Mouse (Mus musculus) stomach, postnatal 0 days (tissue): ENCODE data around the gene Qprt.

Experiments used
- CTCF ChIP-seq: IDR thresholded peaks from 2 replicates; pipeline ENCODE4 v1.5.1; 2016; ENCODE audit warnings: antibody characterized with exemption, low read depth, mild to moderate bottlenecking, moderate library complexity
- EP300 ChIP-seq: optimal IDR thresholded peaks from 2 replicates; pipeline ENCODE3; 2016; ENCODE audit warnings: antibody characterized with exemption

DNA sequence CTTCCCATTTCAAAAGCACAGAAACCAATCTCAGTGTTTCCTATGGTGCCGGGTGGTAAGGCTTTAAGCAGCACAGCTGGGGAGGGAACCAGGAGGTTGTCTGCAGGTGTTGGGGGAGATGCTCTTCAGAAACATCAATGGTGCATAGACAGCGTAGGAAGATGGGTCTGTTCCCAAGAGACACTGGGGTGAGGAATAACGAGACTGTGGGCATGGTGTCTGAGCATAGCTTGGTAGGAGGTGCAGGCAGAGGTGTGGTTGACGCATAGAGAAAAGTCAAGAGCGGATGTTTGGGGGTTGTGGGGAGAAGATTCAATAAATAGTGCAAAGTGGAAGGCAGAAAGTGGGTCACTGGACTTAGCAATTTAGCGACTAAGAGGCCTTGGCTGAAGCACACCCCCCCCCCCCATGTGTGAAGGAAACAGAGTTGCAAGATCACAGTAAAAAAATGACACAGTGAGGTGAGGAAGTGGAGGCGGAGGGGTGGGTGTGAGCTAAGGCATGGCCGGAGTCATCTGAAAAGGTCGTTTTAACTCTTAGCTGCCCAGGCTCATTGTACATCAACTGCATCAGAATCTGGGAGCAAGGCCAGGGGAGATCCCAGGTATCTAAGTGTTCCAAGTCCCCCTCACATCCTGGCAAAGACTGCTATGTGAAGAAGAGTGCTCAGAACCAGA is 9.0 kb downstream of the Qprt start:
- no peak for TF ChIP-seq CTCF
- no peak for TF ChIP-seq EP300
